Mouse (Mus musculus): Measurements from ENCODE around the gene Myzap. TPM values are rescaled to one million over a fixed set of nuclear protein-coding genes. Genes with fewer than 3 reads are reported as not detected.

The Myzap gene
- polyA plus RNA-seq (2012; fragmentation: generic; extraction: Trizol) = 0.70 TPM
- long read RNA-seq, experiment 1, partial matches to known transcripts = 1 of 5 reads
- long read RNA-seq, experiment 1, other reads (novel, unspliced or antisense) = 0 of 5 reads
- long read RNA-seq, experiment 2, transcript Myzap-201 (13 exons, 2,283 nt) = major isoform, 28 of 30 reads
- long read RNA-seq, experiment 2, partial matches to known transcripts = 0 of 30 reads
- long read RNA-seq, experiment 2, other reads (novel, unspliced or antisense) = 2 of 30 reads

GRCm38 (mm10) chr9:71591938-71592548 is at the start of gene Myzap:
Gene Myzap (minus strand): TSS chr9:71592360.
- Histone ChIP-seq H3K79me3 (ENCODE audit: low read depth) (no peaks in the 10 kb centered on the region), H3ac (ENCODE audit: control insufficient read depth, insufficient read length, low read depth) (peak within 1 kb of the TSS; percentile 56), H3K36me3 (ENCODE audit: control insufficient read depth, insufficient read depth) (no peaks in the 10 kb centered on the region), H3K27me3 (ENCODE audit: control insufficient read depth, insufficient read depth, insufficient read length) (no peaks in the 10 kb centered on the region), H3K79me2 (ENCODE audit: control insufficient read depth, insufficient read depth) (no peaks in the 10 kb centered on the region), H3K4me3 (ENCODE audit: insufficient read depth, poor library complexity, severe bottlenecking) (no peak within 1 kb of the TSS)
- TF ChIP-seq USF1 (IDR thresholded peaks at IDR 0.05; ENCODE audit: low read depth) (no peak), CEBPB (IDR thresholded peaks at IDR 0.05; ENCODE audit: low read depth) (no peak), MAX (IDR thresholded peaks at IDR 0.05) (no peak), MYOG (IDR thresholded peaks at IDR 0.05; ENCODE audit: control insufficient read depth, extremely low read depth, insufficient read length) (no peak), MYOD1 (IDR thresholded peaks at IDR 0.05; ENCODE audit: control insufficient read depth, insufficient read length, low read depth) (no peak), CTCF (IDR thresholded peaks at IDR 0.05; ENCODE audit: control insufficient read depth, insufficient read depth, insufficient read length) (no peak), FOSL1 (IDR thresholded peaks at IDR 0.05; ENCODE audit: insufficient read depth, low read length, poor library complexity, severe bottlenecking) (no peak)

DNA sequence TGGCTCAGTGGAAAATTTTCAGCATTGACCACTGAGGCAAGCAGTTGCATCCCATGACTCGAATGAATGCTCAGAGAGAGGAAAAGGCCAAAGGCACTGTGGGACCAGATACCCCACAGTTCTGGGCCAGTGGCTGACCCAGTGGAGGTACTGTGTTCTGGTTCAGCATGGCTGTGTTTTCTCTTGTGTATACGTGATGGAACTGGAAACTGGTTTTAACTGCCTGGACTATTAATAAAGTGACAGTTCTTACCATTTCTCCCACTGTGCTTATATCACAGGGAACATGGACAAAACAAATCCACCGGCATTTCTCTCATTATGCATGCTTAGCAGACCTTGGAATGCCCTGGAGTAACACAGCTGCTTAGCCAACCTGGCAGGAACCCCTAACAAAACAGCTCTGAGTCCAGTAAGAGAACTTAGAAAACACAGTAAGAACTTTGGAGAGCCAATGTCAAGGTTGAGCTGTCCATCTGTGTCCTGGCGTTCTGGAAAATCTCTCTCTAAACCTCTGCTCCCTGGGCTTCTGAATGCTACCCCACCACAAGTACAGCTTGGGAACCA is 48.3 kb upstream of the Myzap start:
- no peak overlapping the region for H3K4me3 ChIP-seq (ENCODE audit: insufficient read depth, poor library complexity, severe bottlenecking)

GRCm38 (mm10) chr9:71638198-71638597 is 46.0 kb upstream of the Myzap start:
- no peaks in the 10 kb centered on the region for H3K36me3 ChIP-seq (ENCODE audit: control insufficient read depth, insufficient read depth)
- no peak for TF ChIP-seq MYOG (IDR thresholded peaks at IDR 0.05; ENCODE audit: control insufficient read depth, extremely low read depth, insufficient read length)
- TF ChIP-seq USF1 (IDR thresholded peaks at IDR 0.05; ENCODE audit: low read depth) = no peak
- no peak for TF ChIP-seq MAX (IDR thresholded peaks at IDR 0.05)
- TF ChIP-seq FOSL1 (IDR thresholded peaks at IDR 0.05; ENCODE audit: insufficient read depth, low read length, poor library complexity, severe bottlenecking) = no peak
- TF ChIP-seq MYOD1 (IDR thresholded peaks at IDR 0.05; ENCODE audit: control insufficient read depth, insufficient read length, low read depth) = no peak
- TF ChIP-seq CTCF (IDR thresholded peaks at IDR 0.05; ENCODE audit: control insufficient read depth, insufficient read depth, insufficient read length) = no peak
- TF ChIP-seq CEBPB (IDR thresholded peaks at IDR 0.05; ENCODE audit: low read depth) = no peak
- no peak overlapping the region for H3ac ChIP-seq (ENCODE audit: control insufficient read depth, insufficient read length, low read depth)
- H3K4me3 ChIP-seq (ENCODE audit: insufficient read depth, poor library complexity, severe bottlenecking) = no peak overlapping the region
- no peaks in the 10 kb centered on the region for H3K79me2 ChIP-seq (ENCODE audit: control insufficient read depth, insufficient read depth)
- no peaks in the 10 kb centered on the region for H3K79me3 ChIP-seq (ENCODE audit: low read depth)
- no peaks in the 10 kb centered on the region for H3K27me3 ChIP-seq (ENCODE audit: control insufficient read depth, insufficient read depth, insufficient read length)

More for the DNA sequence above, 48.3 kb upstream of the Myzap start:
- H3ac ChIP-seq (ENCODE audit: control insufficient read depth, insufficient read length, low read depth) = no peak overlapping the region
- no peaks in the 10 kb centered on the region for H3K79me3 ChIP-seq (ENCODE audit: low read depth)
- H3K79me2 ChIP-seq (ENCODE audit: control insufficient read depth, insufficient read depth) = no peaks in the 10 kb centered on the region
- no peaks in the 10 kb centered on the region for H3K36me3 ChIP-seq (ENCODE audit: control insufficient read depth, insufficient read depth)
- H3K27me3 ChIP-seq (ENCODE audit: control insufficient read depth, insufficient read depth, insufficient read length) = no peaks in the 10 kb centered on the region
- TF ChIP-seq CEBPB (IDR thresholded peaks at IDR 0.05; ENCODE audit: low read depth) (no peak), MAX (IDR thresholded peaks at IDR 0.05) (no peak), MYOD1 (IDR thresholded peaks at IDR 0.05; ENCODE audit: control insufficient read depth, insufficient read length, low read depth) (no peak), MYOG (IDR thresholded peaks at IDR 0.05; ENCODE audit: control insufficient read depth, extremely low read depth, insufficient read length) (no peak), USF1 (IDR thresholded peaks at IDR 0.05; ENCODE audit: low read depth) (no peak), CTCF (IDR thresholded peaks at IDR 0.05; ENCODE audit: control insufficient read depth, insufficient read depth, insufficient read length) (no peak), FOSL1 (IDR thresholded peaks at IDR 0.05; ENCODE audit: insufficient read depth, low read length, poor library complexity, severe bottlenecking) (no peak)

GRCm38 (mm10) chr9:71636854-71637253 is 44.7 kb upstream of the Myzap start:
- Histone ChIP-seq H3K79me2 (ENCODE audit: control insufficient read depth, insufficient read depth) (no peaks in the 10 kb centered on the region), H3K4me3 (ENCODE audit: insufficient read depth, poor library complexity, severe bottlenecking) (no peak overlapping the region), H3K27me3 (ENCODE audit: control insufficient read depth, insufficient read depth, insufficient read length) (no peaks in the 10 kb centered on the region), H3K36me3 (ENCODE audit: control insufficient read depth, insufficient read depth) (no peaks in the 10 kb centered on the region), H3K79me3 (ENCODE audit: low read depth) (no peaks in the 10 kb centered on the region), H3ac (ENCODE audit: control insufficient read depth, insufficient read length, low read depth) (no peak overlapping the region)
- TF ChIP-seq MYOD1 (IDR thresholded peaks at IDR 0.05; ENCODE audit: control insufficient read depth, insufficient read length, low read depth) = peak; percentile 87
- no peak for TF ChIP-seq FOSL1 (IDR thresholded peaks at IDR 0.05; ENCODE audit: insufficient read depth, low read length, poor library complexity, severe bottlenecking)
- no peak for TF ChIP-seq MYOG (IDR thresholded peaks at IDR 0.05; ENCODE audit: control insufficient read depth, extremely low read depth, insufficient read length)

DNA sequence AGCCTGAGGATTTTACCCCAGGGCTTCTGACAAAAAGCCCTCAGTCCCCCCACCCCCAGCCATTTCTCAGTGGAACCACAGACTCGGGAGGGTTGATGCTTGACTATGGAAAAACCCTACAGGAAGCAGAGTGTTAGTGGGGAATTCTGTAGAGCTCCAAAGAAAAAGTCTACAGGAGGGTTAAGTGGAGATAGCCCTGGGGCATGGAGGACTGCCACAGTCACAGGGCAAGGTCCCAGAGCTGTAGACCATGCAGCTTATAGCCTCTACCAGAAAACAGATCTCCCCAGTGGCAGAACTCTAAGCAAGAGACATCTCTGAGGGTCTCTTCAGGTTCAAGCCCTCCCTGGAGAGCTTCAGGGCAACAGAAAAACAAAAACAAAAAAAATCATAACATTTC is 43.5 kb upstream of the Myzap start:
- no peaks in the 10 kb centered on the region for H3K79me2 ChIP-seq (ENCODE audit: control insufficient read depth, insufficient read depth)
- H3K79me3 ChIP-seq (ENCODE audit: low read depth) = no peaks in the 10 kb centered on the region
- H3ac ChIP-seq (ENCODE audit: control insufficient read depth, insufficient read length, low read depth) = no peak overlapping the region
- TF ChIP-seq CTCF (IDR thresholded peaks at IDR 0.05; ENCODE audit: control insufficient read depth, insufficient read depth, insufficient read length) = no peak
- TF ChIP-seq FOSL1 (IDR thresholded peaks at IDR 0.05; ENCODE audit: insufficient read depth, low read length, poor library complexity, severe bottlenecking) = no peak
- TF ChIP-seq CEBPB (IDR thresholded peaks at IDR 0.05; ENCODE audit: low read depth) = no peak
- no peak for TF ChIP-seq USF1 (IDR thresholded peaks at IDR 0.05; ENCODE audit: low read depth)
- TF ChIP-seq MAX (IDR thresholded peaks at IDR 0.05) = no peak
- no peak for TF ChIP-seq MYOG (IDR thresholded peaks at IDR 0.05; ENCODE audit: control insufficient read depth, extremely low read depth, insufficient read length)
- TF ChIP-seq MYOD1 (IDR thresholded peaks at IDR 0.05; ENCODE audit: control insufficient read depth, insufficient read length, low read depth) = no peak
- no peaks in the 10 kb centered on the region for H3K36me3 ChIP-seq (ENCODE audit: control insufficient read depth, insufficient read depth)
- H3K27me3 ChIP-seq (ENCODE audit: control insufficient read depth, insufficient read depth, insufficient read length) = no peaks in the 10 kb centered on the region
- H3K4me3 ChIP-seq (ENCODE audit: insufficient read depth, poor library complexity, severe bottlenecking) = no peak overlapping the region

Measured in C2C12 (cell line).